Mouse (Mus musculus) gonadal fat pad, adult 2 months (tissue): ENCODE data around the gene Vamp1. TPM values are rescaled to one million over a fixed set of nuclear protein-coding genes. Genes with fewer than 3 reads are reported as not detected.
"Not testable (repeated sequence)": the region's sequence is repeated elsewhere in the genome, so short reads cannot be mapped to it uniquely, and the experiment has no call there.

Experiments used
- DNase-seq: peaks from one replicate; pipeline ENCODE4 v3.0.0-alpha.2; 2012; ENCODE audit warnings: low read depth
- polyA plus RNA-seq: library from polyadenylated mRNA; depleted of rRNA; stranded (reverse); fragments of >200 nt; gene quantifications from 2 replicates; pipeline ENCODE4 v1.2.3, GENCODE M21; 2012

The Vamp1 gene
- polyA plus RNA-seq, 1 experiment: 39.4 TPM

- no peak for DNase-seq
Measured at GRCm38 (mm10) chr6:125244551-125244950, 29.2 kb downstream of the Vamp1 start.

GRCm38 (mm10) chr6:125252285-125252684 lies 36.9 kb downstream of the Vamp1 start:
- DNase-seq: no peak

GRCm38 (mm10) chr6:125252711-125253110 lies 37.4 kb downstream of the Vamp1 start:
- no peak for DNase-seq

- no peak for DNase-seq
Measured at GRCm38 (mm10) chr6:125253863-125254715, 38.7 kb downstream of the Vamp1 start.

GRCm38 (mm10) chr6:125255516-125256044 lies 40.2 kb downstream of the Vamp1 start:
- DNase-seq: no peak

- DNase-seq: no peak
Measured at GRCm38 (mm10) chr6:125256222-125256966, 41.0 kb downstream of the Vamp1 start.

- no peak for DNase-seq
Measured at GRCm38 (mm10) chr6:125260006-125260555, 44.7 kb downstream of the Vamp1 start.

- no peak for DNase-seq
Measured at GRCm38 (mm10) chr6:125264219-125264618, 48.9 kb downstream of the Vamp1 start.

- DNase-seq: no peak
Measured at GRCm38 (mm10) chr6:125265239-125265638, 49.9 kb downstream of the Vamp1 start.

- no peak for DNase-seq
Measured at GRCm38 (mm10) chr6:125266091-125266490, 50.7 kb downstream of the Vamp1 start.

- DNase-seq: not testable (repeated sequence)
Measured at GRCm38 (mm10) chr6:125266600-125266999, 51.2 kb downstream of the Vamp1 start.

- DNase-seq: no peak
Measured at GRCm38 (mm10) chr6:125267469-125267868, 52.1 kb downstream of the Vamp1 start.

GRCm38 (mm10) chr6:125268799-125269198 lies 53.4 kb downstream of the Vamp1 start:
- no peak for DNase-seq

GRCm38 (mm10) chr6:125271455-125272227 lies 56.3 kb downstream of the Vamp1 start:
- DNase-seq: peak; percentile 75

GRCm38 (mm10) chr6:125272228-125272785 lies 57.0 kb downstream of the Vamp1 start:
- DNase-seq: no peak

GRCm38 (mm10) chr6:125274841-125275563 lies 59.7 kb downstream of the Vamp1 start:
- DNase-seq: no peak

- DNase-seq: no peak
Measured at GRCm38 (mm10) chr6:125279729-125280128, 64.4 kb downstream of the Vamp1 start.

- not testable (repeated sequence) for DNase-seq
Measured at GRCm38 (mm10) chr6:125282721-125283120, 67.4 kb downstream of the Vamp1 start.

GRCm38 (mm10) chr6:125284250-125284649 lies 68.9 kb downstream of the Vamp1 start:
- no peak for DNase-seq

GRCm38 (mm10) chr6:125284751-125285150 lies 69.4 kb downstream of the Vamp1 start:
- DNase-seq: no peak
